19 mouse cellular contexts compared by ENCODE assay signal in genomic region chr12:17538087-17538486, GRCm38 (mm10). TPM values are rescaled to one million over a fixed set of nuclear protein-coding genes. Genes with fewer than 3 reads are reported as not detected.
DNase-seq lines count a peak whose midpoint lies in the region; ATAC-seq lines count a peak whose summit lies in the region.
"Had no signal": no experiment of that assay in that cellular context is flagged by ENCODE, and none has a peak within 500 bp of the region (broad histone marks: within the 10 kb centered on the region; RNA-seq: fewer than 3 reads in every experiment).

No protein-coding gene starts in this region.

- no peak overlapping the region for H3K27ac ChIP-seq in heart, embryonic 12.5 days (ENCODE audit: poor library complexity, severe bottlenecking)
- 0 out of 2 replicates have a peak overlapping the region, but pooled peaks have one; percentile 11 for H3K27ac ChIP-seq in intestine, embryonic 16.5 days (ENCODE audit: low read length)
- H3K27ac ChIP-seq in stomach, embryonic 14.5 days (ENCODE audit: low read length) = no peak overlapping the region
- H3K27ac ChIP-seq: embryonic facial prominence, embryonic 15.5 days; gastrocnemius, adult 2 months; limb, embryonic 12.5 days; midbrain, embryonic 13.5 days had no signal

- H3K36me3 ChIP-seq in heart, embryonic 12.5 days = no peaks in the 10 kb centered on the region
- H3K36me3 ChIP-seq in intestine, embryonic 16.5 days (ENCODE audit: control insufficient read depth, insufficient read depth, low read length) = no peaks in the 10 kb centered on the region
- no peaks in the 10 kb centered on the region for H3K36me3 ChIP-seq in stomach, embryonic 14.5 days (ENCODE audit: control insufficient read depth, insufficient read depth, low read length)
- H3K36me3 ChIP-seq: embryonic facial prominence, embryonic 15.5 days; limb, embryonic 12.5 days; midbrain, embryonic 13.5 days had no signal

- no peaks in the 10 kb centered on the region for H3K27me3 ChIP-seq in heart, embryonic 12.5 days (replicated peaks)
- no peaks in the 10 kb centered on the region for H3K27me3 ChIP-seq in intestine, embryonic 16.5 days (replicated peaks; ENCODE audit: control insufficient read depth, insufficient read depth, low read length)
- H3K27me3 ChIP-seq in stomach, embryonic 14.5 days (ENCODE audit: control insufficient read depth, insufficient read depth, low read length) = no peaks in the 10 kb centered on the region
- H3K27me3 ChIP-seq: CH12.LX; embryonic facial prominence, embryonic 15.5 days; limb, embryonic 12.5 days; midbrain, embryonic 13.5 days had no signal

- no peaks in the 10 kb centered on the region for H3K4me1 ChIP-seq in heart, embryonic 12.5 days (replicated peaks)
- no peaks in the 10 kb centered on the region for H3K4me1 ChIP-seq in intestine, embryonic 16.5 days (ENCODE audit: control insufficient read depth, insufficient read depth, low read length)
- no peaks in the 10 kb centered on the region for H3K4me1 ChIP-seq in stomach, embryonic 14.5 days (ENCODE audit: control insufficient read depth, insufficient read depth, low read length)
- H3K4me1 ChIP-seq: embryonic facial prominence, embryonic 15.5 days; limb, embryonic 12.5 days; midbrain, embryonic 13.5 days had no signal

- no peaks in the 10 kb centered on the region for H3K9me3 ChIP-seq in heart, embryonic 12.5 days (replicated peaks)
- H3K9me3 ChIP-seq in intestine, embryonic 16.5 days (ENCODE audit: control insufficient read depth, low read length) = no peaks in the 10 kb centered on the region
- H3K9me3 ChIP-seq in stomach, embryonic 14.5 days (ENCODE audit: control insufficient read depth, low read depth, low read length) = no peaks in the 10 kb centered on the region
- H3K9me3 ChIP-seq: embryonic facial prominence, embryonic 15.5 days; limb, embryonic 12.5 days; midbrain, embryonic 13.5 days had no signal

- no peak overlapping the region for H3K4me2 ChIP-seq in heart, embryonic 12.5 days
- H3K4me2 ChIP-seq in intestine, embryonic 16.5 days (ENCODE audit: low read depth, low read length) = no peak overlapping the region
- H3K4me2 ChIP-seq in stomach, embryonic 14.5 days (replicated peaks; ENCODE audit: low read depth, low read length) = no peak overlapping the region
- H3K4me2 ChIP-seq: embryonic facial prominence, embryonic 15.5 days; limb, embryonic 12.5 days; midbrain, embryonic 13.5 days had no signal

- H3K4me3 ChIP-seq in heart, embryonic 12.5 days = no peak overlapping the region
- H3K4me3 ChIP-seq in intestine, embryonic 16.5 days (ENCODE audit: low read length) = no peak overlapping the region
- no peak overlapping the region for H3K4me3 ChIP-seq in stomach, embryonic 14.5 days (ENCODE audit: low read depth, low read length)
- H3K4me3 ChIP-seq: embryonic facial prominence, embryonic 15.5 days; gastrocnemius, adult 2 months; limb, embryonic 12.5 days; midbrain, embryonic 13.5 days had no signal

- no peak for DNase-seq in heart, postnatal 10 days
- no peak for DNase-seq in layer of hippocampus, adult 9-10 months (ENCODE audit: low spot score)
- no peak for DNase-seq in urinary bladder, postnatal 25 days (ENCODE audit: low spot score)
- DNase-seq in left cerebral cortex, postnatal 10 days (ENCODE audit: extremely low spot score in 1 of 2, low spot score in 2 of 2) = no peak
- DNase-seq: gastrocnemius, adult 2 months; heart, adult 18-20 months; heart, postnatal 4 days; kidney, postnatal 4 days; lung, postnatal 10 days had no signal

- 70% methylated on average over 3 of the region's 3 CpGs for WGBS in heart, embryonic 12.5 days
- 89% methylated on average over 3 of the region's 3 CpGs for WGBS in intestine, embryonic 16.5 days
- WGBS in stomach, embryonic 14.5 days = 82% methylated on average over 3 of the region's 3 CpGs

- H3K9ac ChIP-seq in heart, embryonic 12.5 days = no peak overlapping the region
- H3K9ac ChIP-seq in intestine, embryonic 16.5 days (ENCODE audit: low read depth, low read length) = no peak overlapping the region
- no peak overlapping the region for H3K9ac ChIP-seq in stomach, embryonic 14.5 days (replicated peaks; ENCODE audit: low read depth, low read length)
- H3K9ac ChIP-seq: embryonic facial prominence, embryonic 15.5 days; limb, embryonic 12.5 days; midbrain, embryonic 13.5 days had no signal

- peak; percentile 52; the same call in 1 of the 2 replicates for ATAC-seq in heart, embryonic 12.5 days (ENCODE audit: insufficient number of reproducible peaks, low FRiP score)
- peak; percentile 90 for ATAC-seq in intestine, embryonic 16.5 days
- ATAC-seq in megakaryocyte, adult 5-6 weeks (ENCODE audit: poor library complexity, severe bottlenecking) = peak; percentile 47; the same call in 1 of the 2 replicates
- peak; percentile 33; the same call in 1 of the 2 replicates for ATAC-seq in stomach, embryonic 14.5 days (ENCODE audit: insufficient number of reproducible peaks, insufficient read depth, low FRiP score, low read depth)
- ATAC-seq: forebrain, embryonic 16.5 days; midbrain, embryonic 13.5 days; Patski had no signal

- intact Hi-C loops in heart, postnatal 10 days (cut with DNase I) = no loop called here
- intact Hi-C loops in left cerebral cortex, postnatal 10 days (cut with DNase I) = no loop called here

RNA-seq across cellular contexts. Expression of gene Odc1, which starts 6.5 kb away (rescaled TPM):
- polyA plus RNA-seq in heart, embryonic 12.5 days (2016; fragmentation: Nextera tagmentation; extraction: Ambion mirVana) = 161 and 167 TPM in 2 replicates
- 10 to 100 TPM; 82.0 to 90.0 TPM for total RNA-seq in heart, postnatal 10 days (2021)
- polyA plus RNA-seq in intestine, embryonic 16.5 days (2015; fragmentation: Nextera tagmentation; extraction: Ambion mirVana) = 168 and 176 TPM in 2 replicates
- 36.5 and 42.5 TPM in 2 replicates for total RNA-seq in megakaryocyte, adult 5-6 weeks (2015)
- total RNA-seq in megakaryocyte, adult 5-6 weeks (2017) = 60.4 and 70.8 TPM in 2 replicates
- 160 and 186 TPM in 2 replicates for polyA plus RNA-seq in stomach, embryonic 14.5 days (2014; fragmentation: Nextera tagmentation; extraction: Ambion mirVana)
- 10 to 100 TPM; 82.2 to 85.0 TPM for total RNA-seq in left cerebral cortex, postnatal 10 days (2021)

Comparison
In these comparisons a context has a peak if more than half of its experiments do, and no peak if none do; other contexts are left out.
1. ATAC-seq: peak in every context shown above with its lines; median percentile 90 in intestine, embryonic 16.5 days; 52 in heart, embryonic 12.5 days; 47 in megakaryocyte, adult 5-6 weeks; 33 in stomach, embryonic 14.5 days.